Mouse (Mus musculus): Measurements from ENCODE around the gene Rhbdd3.

- no peak for TF ChIP-seq CTCF (IDR thresholded peaks at IDR 0.05; ENCODE audit: borderline replicate concordance, insufficient read depth, low read length)
- TF ChIP-seq POLR2A (IDR thresholded peaks at IDR 0.05; ENCODE audit: low read depth, low read length): no peak
Measured at GRCm38 (mm10) chr11:5061413-5062139, 37.1 kb upstream of the Rhbdd3 start.

Data from embryonic fibroblast, embryonic 13.5 days (primary cell).